Mouse (Mus musculus): ENCODE data around the gene Jazf1.

DNA sequence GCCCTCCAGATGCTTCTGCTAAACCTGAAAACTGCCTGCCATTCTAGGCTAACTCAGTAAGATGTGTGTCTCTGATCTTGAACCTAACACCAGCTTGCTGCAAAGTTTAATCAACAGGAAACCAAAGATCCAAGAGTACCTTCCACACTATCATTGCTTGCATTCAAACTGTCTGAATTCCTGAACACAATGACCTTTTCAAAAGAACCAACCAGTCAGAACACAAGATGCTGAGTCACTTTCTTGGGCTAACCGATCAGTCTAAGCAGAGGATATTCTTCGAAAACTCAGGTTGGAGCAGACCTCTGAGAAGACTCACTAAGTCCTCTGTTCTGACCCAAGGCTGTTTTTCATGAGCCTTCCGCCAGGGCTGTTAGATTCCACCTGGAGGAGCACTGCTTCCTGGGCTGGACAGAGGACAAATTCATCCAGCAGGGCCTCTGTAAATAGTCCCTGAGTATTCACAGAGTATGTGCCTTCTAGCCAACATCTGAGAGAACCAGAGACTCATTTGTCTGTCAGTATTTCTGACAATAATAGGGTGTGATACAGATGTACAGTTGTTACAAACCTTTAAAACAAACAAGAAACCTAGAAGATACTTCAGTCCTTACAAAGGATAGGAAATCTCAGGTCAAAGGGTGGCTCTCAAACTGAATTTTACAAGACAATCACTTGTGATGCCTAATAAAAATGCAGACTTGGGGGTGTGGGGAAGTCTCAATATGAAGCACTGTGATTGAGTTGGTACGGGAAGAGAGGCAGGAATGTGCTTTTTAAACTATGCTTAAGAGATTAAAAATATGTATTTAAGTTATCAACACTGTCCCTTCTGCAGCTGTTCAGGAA is 50.9 kb downstream of the Jazf1 start:
- TF ChIP-seq GATA1 (IDR thresholded peaks at IDR 0.05; ENCODE audit: low read length) (no peak), TAL1 (IDR thresholded peaks at IDR 0.05; ENCODE audit: low read length) (no peak)
